Mouse (Mus musculus) Patski (cell line): Measurements from ENCODE around the gene Pigr. TPM values are rescaled to one million over a fixed set of nuclear protein-coding genes. Genes with fewer than 3 reads are reported as not detected.

Experiments used
- ATAC-seq: fragments of 100-300 bp; one replicate; pipeline ENCODE4 v1.8.0; 2021
- CTCF ChIA-PET: fragments of 350-600 bp; sonication (Branson Sonifier 250); formaldehyde crosslinking; loops from one replicate; lab custom pipeline; 2022; ENCODE audit warnings: inconsistent platforms; lab: Charles Lee
- POLR2A ChIA-PET: fragments of 350-600 bp; sonication (Branson Sonifier 250); formaldehyde crosslinking; loops from one replicate; lab custom pipeline; 2022; ENCODE audit warnings: antibody characterized with exemption, inconsistent platforms; lab: Charles Lee
- DNase-seq: peaks from one replicate; pipeline ENCODE4 v3.0.0-alpha.2; 2011; ENCODE audit warnings: low read depth, low spot score
- H3K27me3 ChIP-seq: fragments of 371-371 bp; one replicate; pipeline ENCODE4 v1.5.1; 2021
- CTCF ChIP-seq: fragments of 100-300 bp; IDR thresholded peaks from one replicate; pipeline ENCODE4 v1.5.1; 2021
- in situ Hi-C: fragments of 300-500 bp; cut with MboI; formaldehyde crosslinking; loops from 3 replicates; pipeline ENCODE4 v1.11.1; 2018; ENCODE audit warnings: low pct_unique_long_range_greater_than_20kb, mixed read lengths
- polyA plus RNA-seq: library from polyadenylated mRNA; unstranded; gene quantifications from one replicate; pipeline ENCODE4 v1.2.3, GENCODE M21; 2021

The Pigr gene
- not detected for polyA plus RNA-seq

DNA sequence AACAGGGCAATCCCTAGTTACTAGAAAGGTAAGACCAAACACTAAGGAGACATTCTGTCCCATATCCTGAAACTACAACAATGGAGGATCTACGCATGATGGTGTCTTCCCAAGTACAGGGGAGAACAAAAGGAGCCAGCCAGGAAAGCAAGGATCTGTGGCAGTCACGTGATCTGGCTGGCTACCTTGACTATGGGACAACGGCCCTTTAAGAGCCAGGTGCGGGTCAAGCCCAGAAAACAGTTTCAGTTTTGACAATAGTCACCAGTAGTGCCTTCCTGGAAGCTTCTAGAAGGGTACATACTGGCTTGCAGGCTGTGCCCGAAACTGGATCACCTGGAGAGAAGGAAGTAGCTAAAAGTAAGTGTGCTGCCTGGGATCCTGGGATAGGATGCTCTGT is at the start of gene Pigr:
Pigr (plus strand) TSS at position 237 of the 400 bp plus-strand sequence.
- H3K27me3 ChIP-seq = peaks cover 12% of the 10 kb centered on the region
- POLR2A ChIA-PET = no interaction called here
- CTCF ChIA-PET = no interaction called here
- ATAC-seq (no peak), DNase-seq (no peak)
- in situ Hi-C loops = no loop called here
- no peak for TF ChIP-seq CTCF

DNA sequence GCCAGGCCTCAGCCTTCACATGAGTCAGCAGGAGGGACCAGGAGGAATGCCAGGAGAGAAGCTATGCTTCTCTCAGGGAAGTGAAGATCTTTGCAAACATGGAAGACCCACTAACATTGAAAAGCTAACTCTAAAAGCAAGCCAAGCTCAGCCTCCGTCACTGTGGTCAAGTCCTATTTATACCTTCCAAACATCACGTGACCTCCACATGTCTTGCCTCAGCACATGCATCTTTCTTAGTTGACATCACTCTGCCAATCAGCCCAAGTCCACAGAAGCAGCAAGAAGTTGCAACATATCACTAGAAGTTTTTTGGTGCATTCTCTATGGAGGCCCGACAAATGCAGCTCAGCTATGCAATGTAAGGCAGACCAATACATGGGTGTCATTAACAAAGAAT is 46.6 kb upstream of the Pigr start:
- no peak for DNase-seq
- in situ Hi-C loops = loop anchor here (5.0 to 10.0 kb wide), 3 partner anchors 78 to 485 kb away; no protein-coding TSS in a partner anchor
- ATAC-seq = no peak
- no peaks in the 10 kb centered on the region for H3K27me3 ChIP-seq
- ChIA-PET POLR2A (no interaction called here), CTCF (interaction anchor here (2.0 kb wide), 1 partner anchor 17 kb away, joined by 6 read pairs; no protein-coding TSS in a partner anchor)
- no peak for TF ChIP-seq CTCF

DNA sequence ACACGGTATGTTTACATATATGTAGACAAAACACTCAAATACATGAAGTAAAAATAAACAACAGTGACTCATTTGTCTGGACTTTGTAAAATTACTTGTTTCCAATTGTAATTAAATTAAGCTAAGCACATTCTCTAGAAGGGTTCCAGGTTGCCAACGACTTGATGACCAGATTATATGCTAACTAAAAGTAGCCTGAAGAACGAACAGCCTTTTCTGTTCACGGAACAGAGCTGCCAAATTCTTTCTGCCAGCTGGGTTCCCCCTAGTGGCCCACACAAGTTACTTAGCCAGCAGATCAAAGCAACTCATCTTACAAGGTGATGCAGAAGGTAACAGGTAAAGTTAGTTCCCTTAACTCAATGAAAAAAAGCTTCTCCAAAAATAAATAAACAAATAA is 42.4 kb upstream of the Pigr start:
- TF ChIP-seq CTCF = peak; percentile 65
- in situ Hi-C loops = loop anchor here (5.0 to 10.0 kb wide), 3 partner anchors 82 to 481 kb away; no protein-coding TSS in a partner anchor
- H3K27me3 ChIP-seq = no peaks in the 10 kb centered on the region
- no peak for DNase-seq
- ChIA-PET POLR2A (interaction anchor here (1.5 kb wide), 1 partner anchor 17 kb away, joined by 4 read pairs; no protein-coding TSS in a partner anchor), CTCF (interaction anchor here (1.2 to 2.1 kb wide), 6 partner anchors 10 to 92 kb away, joined by 3 to 9 read pairs (median 6); no protein-coding TSS in a partner anchor)
- ATAC-seq = no peak

DNA sequence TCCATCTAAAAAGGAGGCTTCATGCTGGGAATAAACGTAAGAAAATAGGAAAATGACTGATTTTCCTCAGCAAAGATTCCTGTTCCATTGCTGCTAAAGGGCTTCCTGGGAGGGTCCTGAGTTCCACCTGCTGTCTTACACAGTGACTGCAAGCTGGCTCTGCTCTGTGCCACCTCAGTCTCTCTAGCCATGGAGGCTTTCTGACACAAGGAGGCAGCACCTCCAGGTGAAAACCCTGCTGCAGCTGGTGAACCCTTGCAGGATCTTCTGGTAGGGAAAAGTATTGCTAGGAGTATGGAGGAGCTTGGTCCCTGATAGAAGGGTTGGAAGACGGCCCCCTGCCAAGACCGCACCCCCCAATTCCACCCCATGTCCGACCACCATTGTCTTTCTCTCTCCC is 39.5 kb upstream of the Pigr start:
- ChIA-PET CTCF (interaction anchor here (0.6 to 2.0 kb wide), 10 partner anchors 9 to 95 kb away, joined by 3 to 7 read pairs (median 3); no protein-coding TSS in a partner anchor), POLR2A (no interaction called here)
- in situ Hi-C loops = loop anchor here (10.0 kb wide), 2 partner anchors 212 to 478 kb away; no protein-coding TSS in a partner anchor
- ATAC-seq (peak; percentile 69), DNase-seq (no peak)
- peak; percentile 51 for TF ChIP-seq CTCF
- no peaks in the 10 kb centered on the region for H3K27me3 ChIP-seq

DNA sequence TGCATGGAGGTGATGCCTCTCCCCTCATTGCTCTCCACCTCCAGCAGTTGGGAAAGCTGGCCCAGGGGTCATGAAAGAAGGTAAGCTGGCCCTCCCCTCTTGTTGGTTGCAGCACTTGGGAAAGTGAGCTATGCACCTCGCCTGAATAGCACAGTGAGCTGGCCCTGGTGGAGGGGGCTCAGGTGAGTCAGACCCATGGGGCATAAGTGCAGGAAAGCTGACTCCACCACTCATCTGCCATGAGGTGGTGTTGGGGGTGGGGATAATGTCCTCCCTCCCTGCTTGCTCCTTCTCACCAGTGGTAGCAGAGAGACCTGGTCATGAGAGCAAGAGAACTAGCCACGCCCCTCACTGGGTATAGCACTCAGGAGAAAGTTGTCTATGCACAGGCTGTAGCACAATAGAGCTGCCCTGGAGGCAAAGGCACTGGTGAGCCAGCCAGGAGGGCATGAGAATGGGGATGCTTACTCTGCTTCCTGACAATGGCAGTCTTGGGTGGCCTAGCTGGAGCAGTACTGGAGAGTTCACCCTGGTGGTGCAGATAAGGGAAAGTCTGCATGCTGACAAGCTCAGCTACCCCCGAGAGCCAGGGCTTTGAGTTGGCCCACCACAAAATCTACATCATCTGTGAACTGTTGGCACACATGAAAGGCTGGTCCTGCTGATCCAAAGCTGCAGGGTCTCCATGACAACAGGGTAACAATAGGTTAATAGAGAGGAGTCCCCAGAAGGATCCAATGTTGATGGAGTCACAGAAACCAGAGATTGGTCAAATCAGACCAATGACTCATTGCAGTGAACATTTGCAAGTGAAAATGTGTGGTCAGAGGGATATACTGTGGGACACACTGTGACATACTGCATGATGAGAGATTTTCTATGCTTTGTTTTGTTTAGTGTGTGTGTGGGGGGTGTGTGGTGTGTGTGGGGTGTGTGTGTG is 36.7 kb upstream of the Pigr start:
- POLR2A ChIA-PET = no interaction called here
- ATAC-seq = no peak
- in situ Hi-C loops = loop anchor here (10.0 kb wide), 4 partner anchors 195 to 475 kb away; no protein-coding TSS in a partner anchor

DNA sequence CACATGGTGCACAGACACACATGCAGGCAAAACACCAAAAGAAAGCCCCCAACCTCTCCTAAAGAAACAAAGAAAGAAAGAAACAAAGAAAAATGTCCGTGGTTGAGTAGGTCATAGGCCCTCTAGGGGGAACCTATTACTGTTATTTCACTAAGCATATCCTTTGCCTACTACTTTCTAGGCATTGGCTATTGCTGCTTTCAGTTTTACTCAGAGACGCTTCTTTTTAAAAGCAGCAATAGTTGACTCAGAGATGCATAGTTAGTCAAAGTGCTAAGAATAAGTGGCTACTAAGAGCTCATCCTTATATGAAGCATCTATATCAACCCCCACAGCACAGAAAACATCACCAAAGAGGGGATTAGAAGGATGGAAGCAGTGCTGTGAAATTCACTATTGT is 31.2 kb upstream of the Pigr start:
- no peak for DNase-seq
- in situ Hi-C loops = loop anchor here (10.0 kb wide), 2 partner anchors 189 to 259 kb away; no protein-coding TSS in a partner anchor
- no peak for ATAC-seq
- ChIA-PET CTCF (interaction anchor here (1.6 to 1.7 kb wide), 2 partner anchors 9 to 68 kb away, joined by 3 to 4 read pairs; no protein-coding TSS in a partner anchor), POLR2A (no interaction called here)
- H3K27me3 ChIP-seq = peaks cover 15% of the 10 kb centered on the region
- no peak for TF ChIP-seq CTCF

More for the DNA sequence above, 36.7 kb upstream of the Pigr start:
- peaks cover 10% of the 10 kb centered on the region for H3K27me3 ChIP-seq
- DNase-seq = no peak
- TF ChIP-seq CTCF = no peak
- CTCF ChIA-PET = no interaction called here

DNA sequence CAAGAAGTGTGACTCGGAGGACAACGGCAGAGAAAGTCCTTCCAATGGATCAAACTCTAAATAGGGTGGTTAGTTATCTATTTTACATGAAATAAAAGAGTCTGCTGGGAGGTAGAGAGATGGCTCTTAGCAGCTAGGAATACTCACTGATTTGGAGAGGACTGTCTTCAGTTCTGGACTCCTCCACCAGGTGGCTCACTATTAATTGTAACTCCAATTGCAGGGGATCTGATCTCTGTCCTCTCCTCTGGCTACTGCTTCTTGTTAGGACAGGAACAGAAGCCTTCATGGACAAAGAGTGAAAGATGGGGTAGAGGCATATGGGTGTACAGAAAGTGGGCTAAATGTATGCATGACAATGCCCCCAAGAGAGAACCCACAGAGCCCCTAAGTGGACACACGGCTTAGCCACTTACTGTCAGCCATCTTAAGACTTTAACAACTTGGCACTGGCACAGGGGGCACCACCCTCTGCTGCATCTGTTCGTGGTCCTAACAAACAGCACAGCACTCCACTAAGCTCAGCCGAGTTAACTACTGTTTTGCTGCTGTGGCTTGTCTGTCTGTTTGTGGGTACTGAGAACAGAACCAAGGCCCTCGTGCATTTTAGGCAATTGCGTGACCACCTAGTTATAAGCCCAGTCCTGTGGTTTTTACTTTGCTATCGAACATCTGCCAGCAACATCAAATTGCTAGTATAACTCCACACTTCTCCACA is 29.4 kb upstream of the Pigr start:
- TF ChIP-seq CTCF = peak; percentile 62
- H3K27me3 ChIP-seq = peaks cover 15% of the 10 kb centered on the region
- in situ Hi-C loops = loop anchor here (10.0 kb wide), 2 partner anchors 188 to 258 kb away; no protein-coding TSS in a partner anchor
- ChIA-PET CTCF (interaction anchor here (1.9 to 2.0 kb wide), 2 partner anchors 17 to 44 kb away, joined by 4 to 6 read pairs; no protein-coding TSS in a partner anchor), POLR2A (no interaction called here)
- no peak for ATAC-seq
- no peak for DNase-seq

DNA sequence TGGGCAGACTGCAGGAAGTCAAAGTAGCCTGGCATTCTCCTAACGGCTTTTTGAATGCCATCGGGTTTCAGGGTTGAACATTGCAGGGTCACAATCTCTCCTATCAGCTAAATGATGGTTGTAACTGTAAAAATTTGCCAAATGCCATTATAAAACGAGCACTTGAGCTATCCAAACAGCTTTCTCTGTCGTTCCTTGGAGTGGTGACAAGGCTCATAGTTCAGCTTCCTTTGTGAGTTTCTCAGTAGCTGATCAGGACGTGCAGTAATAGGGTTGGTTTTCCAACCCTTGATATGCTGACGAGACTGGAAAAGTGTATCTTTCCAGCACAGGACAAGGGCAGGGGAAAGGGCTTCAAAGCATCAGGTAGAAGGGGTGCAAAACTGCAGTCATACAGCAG is 28.4 kb upstream of the Pigr start:
- CTCF ChIA-PET = interaction anchor here (0.6 to 1.9 kb wide), 6 partner anchors 10 to 250 kb away, joined by 3 to 6 read pairs (median 4); no protein-coding TSS in a partner anchor
- POLR2A ChIA-PET = interaction anchor here (0.6 kb wide), 2 partner anchors 76 to 141 kb away, joined by 3 to 5 read pairs; no protein-coding TSS in a partner anchor
- DNase-seq = no peak
- TF ChIP-seq CTCF = no peak
- no peak for ATAC-seq
- in situ Hi-C loops = loop anchor here (10.0 kb wide), 2 partner anchors 187 to 257 kb away; no protein-coding TSS in a partner anchor
- H3K27me3 ChIP-seq = peaks cover 15% of the 10 kb centered on the region

DNA sequence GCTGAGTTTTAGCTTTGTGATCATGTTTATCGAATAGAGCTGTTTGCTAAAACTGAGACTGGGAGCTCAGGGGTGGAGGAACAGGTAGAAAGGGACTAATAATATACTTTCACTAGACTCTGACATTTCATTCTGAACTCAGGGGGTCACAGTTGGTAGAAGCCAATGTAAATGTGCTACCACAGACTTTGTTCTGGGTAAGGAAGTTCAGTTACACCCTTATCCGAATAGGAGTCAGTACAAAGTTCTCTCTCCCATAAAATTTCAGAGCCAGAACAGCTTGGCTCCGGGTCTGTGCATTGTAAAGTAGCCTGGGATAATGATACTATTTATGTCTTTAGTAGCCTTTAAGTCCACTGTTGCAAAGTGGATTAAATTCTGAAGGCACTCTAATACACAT is 27.9 kb upstream of the Pigr start:
- DNase-seq (no peak), ATAC-seq (no peak)
- ChIA-PET POLR2A (interaction anchor here (0.6 kb wide), 1 partner anchor 141 kb away, joined by 3 read pairs; no protein-coding TSS in a partner anchor), CTCF (interaction anchor here (0.6 to 1.2 kb wide), 5 partner anchors 11 to 250 kb away, joined by 3 to 4 read pairs (median 3); no protein-coding TSS in a partner anchor)
- no peak for TF ChIP-seq CTCF
- in situ Hi-C loops = loop anchor here (10.0 kb wide), 2 partner anchors 186 to 256 kb away; no protein-coding TSS in a partner anchor
- peaks cover 15% of the 10 kb centered on the region for H3K27me3 ChIP-seq
